10 mouse cellular contexts compared by ENCODE assay signal in the genomic region with DNA sequence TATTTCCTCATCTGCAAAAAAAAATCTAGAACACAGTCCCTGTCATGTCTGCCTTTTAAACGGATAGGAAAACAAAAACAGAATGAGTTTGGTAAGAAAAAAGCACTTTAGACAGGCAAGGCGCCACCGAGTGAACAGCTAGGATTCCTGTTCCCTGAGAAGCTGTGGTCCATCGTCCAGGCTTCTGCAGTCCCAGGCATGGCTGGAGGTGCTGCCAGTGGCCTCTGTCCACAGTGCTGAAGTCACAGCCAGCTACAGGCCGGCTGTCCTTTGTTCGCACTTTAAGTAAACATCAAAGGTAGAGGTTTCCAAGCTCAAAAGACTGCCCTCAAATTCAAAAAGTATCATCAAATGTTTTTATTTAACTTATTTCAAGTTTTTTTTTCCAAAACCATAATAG. TPM values are rescaled to one million over a fixed set of nuclear protein-coding genes. Genes with fewer than 3 reads are reported as not detected.
A peak's percentile ranks its signal among the peaks of the same experiment; 100 is the strongest.
DNase-seq lines count a peak whose midpoint lies in the region; ATAC-seq and TF ChIP-seq lines count a peak whose summit lies in the region.
"Had no signal": no experiment of that assay in that cellular context is flagged by ENCODE, and none has a peak within 500 bp of the region (broad histone marks: within the 10 kb centered on the region; RNA-seq: fewer than 3 reads in every experiment).

No protein-coding gene starts in this region.

- no peaks in the 10 kb centered on the region for H3K36me3 ChIP-seq in hindbrain, embryonic 11.5 days (ENCODE audit: control insufficient read depth, insufficient read depth, low read length)
- no peaks in the 10 kb centered on the region for H3K36me3 ChIP-seq in hindbrain, postnatal 0 days (ENCODE audit: insufficient read depth, low read length)
- H3K36me3 ChIP-seq in midbrain, embryonic 11.5 days (ENCODE audit: control insufficient read depth, insufficient read depth, low read length), result no peaks in the 10 kb centered on the region

- no peak for TF ChIP-seq CTCF in hindbrain, postnatal 0 days (IDR thresholded peaks at IDR 0.05; ENCODE audit: low read depth)
- TF ChIP-seq CTCF in cortical plate, adult 2 months (IDR thresholded peaks at IDR 0.05; ENCODE audit: extremely low read depth, insufficient read depth, low read length), result no peak

- H3K27ac ChIP-seq in hindbrain, embryonic 11.5 days (ENCODE audit: low read depth, low read length), result no peak overlapping the region
- no peak overlapping the region for H3K27ac ChIP-seq in hindbrain, postnatal 0 days
- 0 out of 2 replicates have a peak overlapping the region, but pooled peaks have one; percentile 57 for H3K27ac ChIP-seq in cortical plate, adult 2 months (ENCODE audit: insufficient read depth, low read length)
- no peak overlapping the region for H3K27ac ChIP-seq in midbrain, embryonic 11.5 days (ENCODE audit: low read depth, low read length)

- no peak for ATAC-seq in hindbrain, embryonic 11.5 days (ENCODE audit: low FRiP score)
- no peak for ATAC-seq in hindbrain, postnatal 0 days
- ATAC-seq in midbrain, embryonic 11.5 days (ENCODE audit: low FRiP score), result no peak
- ATAC-seq: inflammation-experienced regulatory T-cells, adult 6 months had no signal

- H3K4me2 ChIP-seq in hindbrain, embryonic 11.5 days (replicated peaks; ENCODE audit: low read depth, low read length), result no peak overlapping the region
- H3K4me2 ChIP-seq in hindbrain, postnatal 0 days (ENCODE audit: low read depth, low read length), result no peak overlapping the region
- no peak overlapping the region for H3K4me2 ChIP-seq in midbrain, embryonic 11.5 days

- H3K9ac ChIP-seq in hindbrain, embryonic 11.5 days (ENCODE audit: low read depth, low read length), result no peak overlapping the region
- H3K9ac ChIP-seq in hindbrain, postnatal 0 days (replicated peaks; ENCODE audit: low read length), result no peak overlapping the region
- H3K9ac ChIP-seq in midbrain, embryonic 11.5 days (ENCODE audit: low read length), result no peak overlapping the region

- no peak for TF ChIP-seq POLR2A in cortical plate, adult 2 months (IDR thresholded peaks at IDR 0.05; ENCODE audit: extremely low read depth, insufficient read depth, low read length)

- 11% methylated on average over 6 of the region's 6 CpGs for WGBS in hindbrain, embryonic 11.5 days
- WGBS in hindbrain, postnatal 0 days, result 20% methylated on average over 6 of the region's 6 CpGs
- WGBS in midbrain, embryonic 11.5 days, result 13% methylated on average over 6 of the region's 6 CpGs

- no peaks in the 10 kb centered on the region for H3K9me3 ChIP-seq in hindbrain, embryonic 11.5 days (ENCODE audit: control insufficient read depth, low read length)
- no peaks in the 10 kb centered on the region for H3K9me3 ChIP-seq in hindbrain, postnatal 0 days (ENCODE audit: low read length)
- H3K9me3 ChIP-seq in midbrain, embryonic 11.5 days (ENCODE audit: control insufficient read depth, low read length), result no peaks in the 10 kb centered on the region

- no peak overlapping the region for H3K4me3 ChIP-seq in hindbrain, embryonic 11.5 days (ENCODE audit: low read depth, low read length)
- H3K4me3 ChIP-seq in hindbrain, postnatal 0 days (ENCODE audit: low read length), result no peak overlapping the region
- H3K4me3 ChIP-seq in cortical plate, adult 2 months (ENCODE audit: insufficient read depth, low read length), result no peak overlapping the region
- no peak overlapping the region for H3K4me3 ChIP-seq in midbrain, embryonic 11.5 days (ENCODE audit: low read depth, low read length)

- peak; percentile 36 for DNase-seq in hindbrain, embryonic 11.5 days (ENCODE audit: low spot score)
- DNase-seq in hindbrain, postnatal 0 days (ENCODE audit: low spot score), result no peak
- peak; percentile 49 for DNase-seq in ovary, postnatal 36 days (ENCODE audit: low spot score)
- DNase-seq in ovary, postnatal 10 days (ENCODE audit: low spot score), result no peak
- DNase-seq in lung, postnatal 4 days, result peak; percentile 44 to 52
- no peak for DNase-seq in midbrain, embryonic 11.5 days (ENCODE audit: low spot score, missing footprints)
- DNase-seq in left cerebral cortex, adult 18-20 months (ENCODE audit: low spot score in 2 of 2), result no peak
- DNase-seq: cerebellum, postnatal 25 days had no signal

- H3K4me1 ChIP-seq in hindbrain, embryonic 11.5 days (replicated peaks; ENCODE audit: control insufficient read depth, insufficient read depth, low read length), result peaks cover 14% of the 10 kb centered on the region
- H3K4me1 ChIP-seq in hindbrain, postnatal 0 days (ENCODE audit: insufficient read depth, low read length), result peaks cover 37% of the 10 kb centered on the region
- H3K4me1 ChIP-seq in cortical plate, adult 2 months (ENCODE audit: control insufficient read depth, insufficient read depth, low read length), result peaks cover 27% of the 10 kb centered on the region
- H3K4me1 ChIP-seq in midbrain, embryonic 11.5 days (ENCODE audit: control insufficient read depth, insufficient read depth, low read length), result peaks cover 25% of the 10 kb centered on the region

- H3K27me3 ChIP-seq in hindbrain, embryonic 11.5 days (ENCODE audit: control insufficient read depth, insufficient read depth, low read length), result 0 out of 2 replicates have a peak, but pooled peaks cover 3% of the 10 kb centered on the region
- no peaks in the 10 kb centered on the region for H3K27me3 ChIP-seq in hindbrain, postnatal 0 days (ENCODE audit: insufficient read depth, low read length)
- no peaks in the 10 kb centered on the region for H3K27me3 ChIP-seq in midbrain, embryonic 11.5 days (ENCODE audit: control insufficient read depth, insufficient read depth, low read length)

RNA-seq across cellular contexts. Expression of gene Dnajb5, which starts 4.6 kb away (rescaled TPM):
- 23.6 and 24.4 TPM in 2 replicates for polyA plus RNA-seq in hindbrain, embryonic 11.5 days (2014; fragmentation: Nextera tagmentation; extraction: Ambion mirVana)
- 88.0 and 96.9 TPM in 2 replicates for total RNA-seq in hindbrain, postnatal 0 days (2014; rRNA removed)
- 28.1 and 33.4 TPM in 2 replicates for polyA plus RNA-seq in hindbrain, postnatal 0 days (2015; fragmentation: Nextera tagmentation; extraction: Ambion mirVana)
- 96.0 and 107 TPM in 2 replicates for polyA plus RNA-seq in cortical plate, adult 2 months (2012; rRNA removed)
- polyA plus RNA-seq in midbrain, embryonic 11.5 days (2014; fragmentation: Nextera tagmentation; extraction: Ambion mirVana), result 17.6 and 22.3 TPM in 2 replicates
- total RNA-seq in left cerebral cortex, adult 18-20 months (2021), result 100 to 1,000 TPM; 262 to 268 TPM

RNA-seq across cellular contexts. Expression of gene 1700022I11Rik, which starts 24.4 kb away (rescaled TPM):
- 0.27 and 0.40 TPM in 2 replicates for polyA plus RNA-seq in hindbrain, embryonic 11.5 days (2014; fragmentation: Nextera tagmentation; extraction: Ambion mirVana)
- total RNA-seq in hindbrain, postnatal 0 days (2014; rRNA removed), result not detected in 2 replicates
- polyA plus RNA-seq in hindbrain, postnatal 0 days (2015; fragmentation: Nextera tagmentation; extraction: Ambion mirVana), result 0.37 and 0.60 TPM in 2 replicates
- polyA plus RNA-seq in cortical plate, adult 2 months (2012; rRNA removed), result not detected in 2 replicates
- polyA plus RNA-seq in midbrain, embryonic 11.5 days (2014; fragmentation: Nextera tagmentation; extraction: Ambion mirVana), result 0.52 and 0.60 TPM in 2 replicates
- not detected for total RNA-seq in left cerebral cortex, adult 18-20 months (2021)

RNA-seq across cellular contexts. Expression of gene Phf24, which starts 28.6 kb away (rescaled TPM):
- 3.0 and 4.4 TPM in 2 replicates for polyA plus RNA-seq in hindbrain, embryonic 11.5 days (2014; fragmentation: Nextera tagmentation; extraction: Ambion mirVana)
- total RNA-seq in hindbrain, postnatal 0 days (2014; rRNA removed), result 123 and 130 TPM in 2 replicates
- 33.9 and 38.6 TPM in 2 replicates for polyA plus RNA-seq in hindbrain, postnatal 0 days (2015; fragmentation: Nextera tagmentation; extraction: Ambion mirVana)
- 282 and 292 TPM in 2 replicates for polyA plus RNA-seq in cortical plate, adult 2 months (2012; rRNA removed)
- 2.2 and 2.9 TPM in 2 replicates for polyA plus RNA-seq in midbrain, embryonic 11.5 days (2014; fragmentation: Nextera tagmentation; extraction: Ambion mirVana)
- 100 to 1,000 TPM; 366 to 369 TPM for total RNA-seq in left cerebral cortex, adult 18-20 months (2021)
- polyA plus RNA-seq: inflammation-experienced regulatory T-cells, adult 6 months had no signal

RNA-seq across cellular contexts. Expression of gene Vcp, which starts 55.3 kb away (rescaled TPM):
- 613 and 675 TPM in 2 replicates for polyA plus RNA-seq in hindbrain, embryonic 11.5 days (2014; fragmentation: Nextera tagmentation; extraction: Ambion mirVana)
- total RNA-seq in hindbrain, postnatal 0 days (2014; rRNA removed), result 187 and 191 TPM in 2 replicates
- polyA plus RNA-seq in hindbrain, postnatal 0 days (2015; fragmentation: Nextera tagmentation; extraction: Ambion mirVana), result 445 and 455 TPM in 2 replicates
- 171 and 176 TPM in 2 replicates for polyA plus RNA-seq in cortical plate, adult 2 months (2012; rRNA removed)
- 635 and 667 TPM in 2 replicates for polyA plus RNA-seq in midbrain, embryonic 11.5 days (2014; fragmentation: Nextera tagmentation; extraction: Ambion mirVana)
- 100 to 1,000 TPM; 180 to 185 TPM for total RNA-seq in left cerebral cortex, adult 18-20 months (2021)

Comparison
In these comparisons a context has a peak if more than half of its experiments do, and no peak if none do; other contexts are left out.
1. DNase-seq: peak in hindbrain, embryonic 11.5 days (single experiment), ovary, postnatal 36 days (single experiment) and lung, postnatal 4 days (2 of 2); none in hindbrain, postnatal 0 days (single experiment), ovary, postnatal 10 days (single experiment), midbrain, embryonic 11.5 days (single experiment) and left cerebral cortex, adult 18-20 months (0 of 2).